ENCODE assay signal across 8 mouse cellular contexts in genomic region chr8:128219539-128219938, GRCm38 (mm10).
DNase-seq lines count a peak whose midpoint lies in the region; ATAC-seq and TF ChIP-seq lines count a peak whose summit lies in the region.

No protein-coding gene starts in this region.

- peak; percentile 45 for DNase-seq in hindbrain, postnatal 0 days (ENCODE audit: low spot score)
- no peak for DNase-seq in hindbrain, embryonic 10.5 days (ENCODE audit: low spot score)
- DNase-seq in adrenal gland, adult 8-10 months, result peak; percentile 44
- peak; percentile 50 for DNase-seq in gastrocnemius, postnatal 10 days
- peak; percentile 39 for DNase-seq in kidney, postnatal 10 days
- peak; percentile 29 for DNase-seq in urinary bladder, postnatal 25 days (ENCODE audit: low spot score)
- no peak for DNase-seq in spleen, postnatal 36 days (ENCODE audit: low spot score in 2 of 2)

- ATAC-seq in hindbrain, postnatal 0 days, result no peak
- no peak for ATAC-seq in inflammation-experienced regulatory T-cells, adult 6 months

- H3K9ac ChIP-seq in hindbrain, postnatal 0 days (replicated peaks; ENCODE audit: low read length), result no peak overlapping the region

- no peaks in the 10 kb centered on the region for H3K4me1 ChIP-seq in hindbrain, postnatal 0 days (ENCODE audit: insufficient read depth, low read length)
- H3K4me1 ChIP-seq in hindbrain, embryonic 10.5 days (replicated peaks), result no peaks in the 10 kb centered on the region

- no peaks in the 10 kb centered on the region for H3K36me3 ChIP-seq in hindbrain, postnatal 0 days (ENCODE audit: insufficient read depth, low read length)
- no peaks in the 10 kb centered on the region for H3K36me3 ChIP-seq in hindbrain, embryonic 10.5 days

- H3K4me3 ChIP-seq in hindbrain, postnatal 0 days (ENCODE audit: low read length), result no peak overlapping the region
- H3K4me3 ChIP-seq in hindbrain, embryonic 10.5 days, result no peak overlapping the region

- no peak for TF ChIP-seq CTCF in hindbrain, postnatal 0 days (IDR thresholded peaks at IDR 0.05; ENCODE audit: low read depth)

- H3K27ac ChIP-seq in hindbrain, postnatal 0 days, result no peak overlapping the region
- no peak overlapping the region for H3K27ac ChIP-seq in hindbrain, embryonic 10.5 days

- H3K4me2 ChIP-seq in hindbrain, postnatal 0 days (ENCODE audit: low read depth, low read length), result no peak overlapping the region

- no peaks in the 10 kb centered on the region for H3K9me3 ChIP-seq in hindbrain, postnatal 0 days (ENCODE audit: low read length)
- H3K9me3 ChIP-seq in hindbrain, embryonic 10.5 days, result no peaks in the 10 kb centered on the region

- no peaks in the 10 kb centered on the region for H3K27me3 ChIP-seq in hindbrain, postnatal 0 days (ENCODE audit: insufficient read depth, low read length)
- no peaks in the 10 kb centered on the region for H3K27me3 ChIP-seq in hindbrain, embryonic 10.5 days (ENCODE audit: insufficient read depth, poor library complexity, severe bottlenecking)

Comparison
In these comparisons a context has a peak if more than half of its experiments do, and no peak if none do; other contexts are left out.
1. DNase-seq: peak in hindbrain, postnatal 0 days (single experiment), adrenal gland, adult 8-10 months (single experiment), gastrocnemius, postnatal 10 days (single experiment), kidney, postnatal 10 days (single experiment) and urinary bladder, postnatal 25 days (single experiment); none in hindbrain, embryonic 10.5 days (single experiment) and spleen, postnatal 36 days (0 of 2).